Mouse (Mus musculus) layer of hippocampus, postnatal 25 days (tissue): ENCODE measurements around the gene Espn. TPM values are rescaled to one million over a fixed set of nuclear protein-coding genes. Genes with fewer than 3 reads are reported as not detected.

Experiments
- DNase-seq, 2 experiments: peaks; one replicate each; pipeline ENCODE4 v3.0.0; 2022; ENCODE audit warnings: mixed read lengths in 2 of 2, low spot score in 1 of 2; ENCODE audit errors: extremely low spot score in 1 of 2
- total RNA-seq, 2 experiments: library from RNA; stranded (reverse); gene quantifications; 2 replicates each; pipeline ENCODE4 v1.2.3; 2021

Gene Espn
- total RNA-seq, 2 experiments from 2014 or later = 1.3 to 1.4 TPM

- DNase-seq = no peak
Observed at GRCm38 (mm10) chr4:152178916-152179705, 26.9 kb upstream of the Espn start.

- peak in 1 of 2 experiments; percentile 43 for DNase-seq
Observed at GRCm38 (mm10) chr4:152178344-152178864, 26.2 kb upstream of the Espn start.

- DNase-seq = peak; percentile 81 to 82
Observed at GRCm38 (mm10) chr4:152177537-152178343, 25.6 kb upstream of the Espn start, which contains the start of gene Acot7. Gene Acot7, plus strand, starts transcription at chr4:152178134.

GRCm38 (mm10) chr4:152177174-152177536, 25.0 kb upstream of the Espn start:
- no peak for DNase-seq

- no peak for DNase-seq
Observed at GRCm38 (mm10) chr4:152176638-152177037, 24.5 kb upstream of the Espn start.

GRCm38 (mm10) chr4:152173956-152174355, 21.8 kb upstream of the Espn start:
- DNase-seq = no peak

GRCm38 (mm10) chr4:152173041-152173440, 20.9 kb upstream of the Espn start:
- DNase-seq = peak; percentile 84 to 96

GRCm38 (mm10) chr4:152171543-152171942, 19.4 kb upstream of the Espn start:
- no peak for DNase-seq

- no peak for DNase-seq
Observed at GRCm38 (mm10) chr4:152170286-152170685, 18.1 kb upstream of the Espn start.

GRCm38 (mm10) chr4:152169103-152169502, 16.9 kb upstream of the Espn start:
- no peak for DNase-seq

GRCm38 (mm10) chr4:152168052-152168451, 15.9 kb upstream of the Espn start:
- DNase-seq = no peak

- DNase-seq = peak; percentile 61 to 91
Observed at GRCm38 (mm10) chr4:152165036-152165931, 13.1 kb upstream of the Espn start.

GRCm38 (mm10) chr4:152162748-152163147, 10.6 kb upstream of the Espn start:
- DNase-seq = no peak

- DNase-seq = no peak
Observed at GRCm38 (mm10) chr4:152161601-152162000, 9.4 kb upstream of the Espn start.

GRCm38 (mm10) chr4:152160748-152161147, 8.6 kb upstream of the Espn start:
- no peak for DNase-seq

GRCm38 (mm10) chr4:152159285-152159678, 7.1 kb upstream of the Espn start:
- no peak for DNase-seq

- DNase-seq = no peak
Observed at GRCm38 (mm10) chr4:152158585-152159284, 6.6 kb upstream of the Espn start, which contains the start of gene Hes2. Gene Hes2, plus strand, starts transcription at chr4:152158867.

- DNase-seq = peak in 1 of 2 experiments; percentile 67
Observed at GRCm38 (mm10) chr4:152157779-152158584, 5.8 kb upstream of the Espn start.

GRCm38 (mm10) chr4:152155019-152155418, 2.8 kb upstream of the Espn start:
- no peak for DNase-seq
